Mouse (Mus musculus) right cerebral cortex, postnatal 4 days (tissue): ENCODE measurements at regions not wholly inside any gene's neighbourhood (a gene's known extent, or its start where the extent isn't known, plus 50 kb on each side); places are given as distances from the start of the nearest gene placed in this dataset.
A peak's percentile ranks its signal among the peaks of the same experiment; 100 is the strongest.
"Not testable (repeated sequence)": the region's sequence is repeated elsewhere in the genome, so short reads cannot be mapped to it uniquely, and the experiment has no call there.

ENCODE experiments used
- DNase-seq: peaks from one replicate; pipeline ENCODE4 v3.0.0-alpha.2; 2022

GRCm38 (mm10) chr6:3201507-3201906, 197.9 kb downstream of the Samd9l start:
- not testable (repeated sequence) for DNase-seq

- peak; percentile 7 for DNase-seq
These were observed 198.3 kb downstream of the Samd9l start for GRCm38 (mm10) chr6:3201107-3201506.

- DNase-seq = peak; percentile 91
These were observed 198.8 kb downstream of the Samd9l start for GRCm38 (mm10) chr6:3200586-3200985.

- DNase-seq = not testable (repeated sequence)
These were observed 206.9 kb downstream of the Samd9l start for GRCm38 (mm10) chr6:3192424-3192820.

- not testable (repeated sequence) for DNase-seq
These were observed 207.5 kb downstream of the Samd9l start for GRCm38 (mm10) chr6:3191695-3192423.

GRCm38 (mm10) chr6:3183819-3184199, 215.6 kb downstream of the Samd9l start:
- peak; percentile 48 for DNase-seq

GRCm38 (mm10) chr6:3182889-3183818, 216.2 kb downstream of the Samd9l start:
- peak; percentile 3 for DNase-seq

- peak; percentile 1 for DNase-seq
These were observed 216.9 kb downstream of the Samd9l start for GRCm38 (mm10) chr6:3182424-3182841.

GRCm38 (mm10) chr6:3179603-3180348, 219.6 kb downstream of the Samd9l start:
- DNase-seq = not testable (repeated sequence)

- DNase-seq = not testable (repeated sequence)
These were observed 229.9 kb downstream of the Samd9l start for GRCm38 (mm10) chr6:3169479-3169878.

GRCm38 (mm10) chr6:3166149-3166548, 233.2 kb downstream of the Samd9l start:
- not testable (repeated sequence) for DNase-seq

GRCm38 (mm10) chr6:3151901-3152300, 247.5 kb downstream of the Samd9l start:
- not testable (repeated sequence) for DNase-seq

- DNase-seq = peak; percentile 3
These were observed 261.5 kb downstream of the Samd9l start for GRCm38 (mm10) chr6:3137823-3138222.

GRCm38 (mm10) chr6:3133763-3134162, 265.6 kb downstream of the Samd9l start:
- not testable (repeated sequence) for DNase-seq

- DNase-seq = not testable (repeated sequence)
These were observed 283.1 kb downstream of the Samd9l start for GRCm38 (mm10) chr6:3116296-3116695.
